Mouse (Mus musculus): Measurements from ENCODE around the gene Slc12a3. TPM values are rescaled to one million over a fixed set of nuclear protein-coding genes. Genes with fewer than 3 reads are reported as not detected.
"Not testable (repeated sequence)": the region's sequence is repeated elsewhere in the genome, so short reads cannot be mapped to it uniquely, and the experiment has no call there.

Slc12a3 gene
- total RNA-seq, 2 experiments from 2014 or later: 0.38 to 0.57 TPM

- no peak for DNase-seq (ENCODE audit: low spot score in 2 of 2)
These were observed 70.5 kb downstream of the Slc12a3 start for GRCm38 (mm10) chr8:94399361-94399953.

- DNase-seq (ENCODE audit: low spot score in 2 of 2): not testable (repeated sequence)
These were observed 71.0 kb downstream of the Slc12a3 start for GRCm38 (mm10) chr8:94399957-94400356.

DNA sequence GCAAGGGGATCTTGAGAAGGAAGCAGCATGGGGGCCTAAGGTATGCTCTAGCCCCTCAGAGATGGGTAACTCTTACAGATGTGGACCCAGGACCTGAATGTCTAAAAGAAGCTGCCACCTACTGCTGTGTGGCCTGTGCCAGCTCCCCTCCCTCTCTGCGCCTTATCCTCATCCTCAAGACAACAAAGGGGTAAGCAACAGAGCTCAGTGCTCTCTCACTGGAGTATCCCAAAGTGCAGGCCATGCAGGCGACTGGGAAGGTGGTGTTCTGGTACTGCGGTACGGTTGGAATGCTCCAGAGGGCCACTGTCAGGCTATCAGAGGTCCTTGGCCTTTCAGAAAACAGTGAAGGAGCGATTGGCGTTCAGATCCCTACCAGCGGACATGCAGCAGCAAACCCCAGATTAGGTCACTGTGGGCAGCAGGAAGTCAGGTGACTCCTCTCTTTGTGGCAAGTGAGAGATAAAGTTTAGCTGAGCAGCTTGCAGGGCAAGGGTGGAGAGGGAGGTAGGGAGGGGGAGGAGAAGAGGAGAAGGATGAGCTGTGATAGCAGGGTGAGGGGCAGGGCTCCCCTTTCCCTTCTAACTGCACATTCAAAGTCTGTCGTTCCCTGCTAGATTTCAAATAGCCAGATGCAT is 79.6 kb downstream of the Slc12a3 start:
- no peak for DNase-seq (ENCODE audit: low spot score in 2 of 2)

- no peak for DNase-seq (ENCODE audit: low spot score in 2 of 2)
These were observed 80.5 kb downstream of the Slc12a3 start for GRCm38 (mm10) chr8:94409523-94409922.

DNA sequence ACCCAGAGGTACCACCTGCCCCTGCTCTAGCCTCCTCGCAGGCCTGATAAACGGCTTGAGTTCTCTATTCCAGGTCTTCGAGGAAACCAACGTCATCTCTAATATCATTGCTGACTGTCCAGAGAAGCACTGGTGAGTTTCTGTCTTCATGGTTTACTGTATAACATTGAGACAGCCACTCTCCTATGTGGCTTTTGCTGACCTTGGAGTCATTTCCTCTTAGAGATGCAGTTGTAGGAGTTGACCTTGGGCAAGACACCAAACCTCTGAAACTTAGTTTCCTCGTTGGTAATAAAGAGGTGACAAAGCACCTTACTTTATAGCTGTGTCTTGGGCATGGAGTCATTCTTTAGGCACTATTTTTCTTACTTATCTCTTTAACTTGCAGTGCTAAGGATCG is 83.5 kb downstream of the Slc12a3 start:
- DNase-seq (ENCODE audit: low spot score in 2 of 2): no peak

GRCm38 (mm10) chr8:94413509-94413908 is 84.5 kb downstream of the Slc12a3 start:
- DNase-seq (ENCODE audit: low spot score in 2 of 2): no peak

- DNase-seq (ENCODE audit: low spot score in 2 of 2): no peak
These were observed 86.2 kb downstream of the Slc12a3 start for GRCm38 (mm10) chr8:94415218-94415617.

Small RNA genes lying within 50 kb of the gene (microRNA-seq; reads per million reads assigned to microRNA genes)
- gene Mir138-2: 1,598 to 2,564 reads per million in 2 experiments

Other genes with a start within 250 kb of the Slc12a3 start
- gene Bbs2, start 230.3 kb upstream of the Slc12a3 start, total RNA-seq (2021): 10 to 100 TPM; 16.0 to 18.0 TPM
- gene Mt4, start 192.0 kb upstream of the Slc12a3 start, total RNA-seq (2021): not detected
- gene Mt3, start 176.6 kb upstream of the Slc12a3 start, total RNA-seq (2021): 100 to 1,000 TPM; 758 to 903 TPM
- gene Mt2, start 156.5 kb upstream of the Slc12a3 start, total RNA-seq (2021): 100 to 1,000 TPM; 187 to 290 TPM
- 100 to 1,000 TPM; 223 to 273 TPM for gene Mt1, start 150.1 kb upstream of the Slc12a3 start, total RNA-seq (2021)
- 10 to 100 TPM; 53.0 to 53.9 TPM for gene Nup93, start 114.6 kb upstream of the Slc12a3 start, total RNA-seq (2021)
- 10 to 100 TPM; 35.5 to 36.2 TPM for gene Herpud1, start 57.2 kb downstream of the Slc12a3 start, total RNA-seq (2021)
- gene Nlrc5, start 105.2 kb downstream of the Slc12a3 start, total RNA-seq (2021): under 1 TPM; 0.50 to 0.51 TPM
- 10 to 100 TPM; 79.0 to 81.9 TPM for gene Cpne2, start 203.8 kb downstream of the Slc12a3 start, total RNA-seq (2021)